Mouse (Mus musculus) CH12F3 (cell line): ENCODE data around the gene Ankmy1.

ENCODE experiments used
- in situ Hi-C: fragments of 300-500 bp; cut with MboI; formaldehyde crosslinking; loops from 2 replicates; pipeline ENCODE4 v1.14.3; 2020; ENCODE audit warnings: low sequenced_read_pairs

The Ankmy1 gene

GRCm38 (mm10) chr1:92875360-92876111, 27.2 kb downstream of the Ankmy1 start:
- in situ Hi-C loops: no loop called here

DNA sequence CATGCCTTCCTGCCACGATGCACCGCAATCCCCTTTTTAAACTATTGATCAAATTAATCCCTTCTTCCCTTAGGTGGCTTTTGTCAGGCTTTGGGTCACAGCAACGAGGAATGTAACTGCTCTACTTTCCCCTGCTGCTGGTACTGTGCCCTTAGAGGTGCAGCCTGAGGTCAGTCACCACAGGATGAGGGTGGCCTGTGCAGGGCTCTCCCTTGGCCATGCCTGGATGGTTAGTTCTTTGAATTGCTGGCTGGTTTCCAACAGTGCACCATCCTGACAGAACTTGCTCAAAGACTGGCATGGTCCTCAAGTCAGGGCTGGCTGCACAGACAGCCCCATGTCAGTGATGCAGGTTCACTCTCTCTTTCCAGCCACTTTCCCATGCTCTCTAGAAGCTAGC, 28.7 kb downstream of the Ankmy1 start:
- in situ Hi-C loops: no loop called here

DNA sequence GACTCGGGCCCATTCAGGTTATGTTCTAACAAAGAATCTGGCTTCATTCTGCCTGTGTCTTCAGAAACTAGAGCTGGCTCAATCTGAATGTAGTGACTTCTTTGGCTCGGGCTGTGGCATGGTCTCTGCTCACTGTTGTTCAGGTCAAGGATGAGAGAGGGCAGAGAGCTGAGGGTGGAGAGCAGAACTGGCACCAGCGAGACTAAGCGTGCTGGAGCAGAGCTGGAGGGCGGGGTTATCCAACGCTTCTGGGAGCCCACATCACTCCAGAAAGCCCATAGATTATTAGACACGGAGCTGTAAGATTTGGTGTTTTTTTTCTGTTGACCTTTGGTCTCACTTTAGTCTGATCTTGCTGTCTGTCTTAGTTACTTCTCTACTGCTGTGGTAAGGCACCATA, 30.0 kb downstream of the Ankmy1 start:
- in situ Hi-C loops: no loop called here

GRCm38 (mm10) chr1:92869985-92870384, 32.7 kb downstream of the Ankmy1 start:
- in situ Hi-C loops: no loop called here

- in situ Hi-C loops: no loop called here
These were observed 36.5 kb downstream of the Ankmy1 start for GRCm38 (mm10) chr1:92866170-92866569.

DNA sequence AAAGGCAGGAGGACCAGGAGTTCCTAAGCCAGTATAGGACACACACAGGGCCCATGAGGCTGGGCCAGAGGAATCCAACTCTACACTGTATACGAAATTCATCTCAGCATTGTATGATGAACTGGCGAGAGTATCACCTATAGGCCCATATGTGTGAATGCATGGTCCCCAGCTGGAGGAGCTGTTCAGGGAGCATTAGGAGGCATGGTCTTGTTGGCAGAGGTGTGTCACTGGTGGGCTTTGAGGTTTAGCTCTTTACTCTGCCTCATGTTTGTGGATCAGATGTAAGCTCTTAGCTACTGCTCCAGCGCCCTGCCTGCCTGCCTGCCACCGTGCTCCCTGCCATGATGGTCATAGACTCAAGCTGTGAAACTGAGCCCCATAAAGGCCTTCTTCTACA, 39.4 kb downstream of the Ankmy1 start:
- in situ Hi-C loops: no loop called here

GRCm38 (mm10) chr1:92861503-92861902, 41.2 kb downstream of the Ankmy1 start:
- in situ Hi-C loops: no loop called here

- in situ Hi-C loops: no loop called here
These were observed 50.3 kb downstream of the Ankmy1 start for GRCm38 (mm10) chr1:92852450-92852849.

- in situ Hi-C loops: no loop called here
These were observed 52.6 kb downstream of the Ankmy1 start for GRCm38 (mm10) chr1:92849938-92850574.

DNA sequence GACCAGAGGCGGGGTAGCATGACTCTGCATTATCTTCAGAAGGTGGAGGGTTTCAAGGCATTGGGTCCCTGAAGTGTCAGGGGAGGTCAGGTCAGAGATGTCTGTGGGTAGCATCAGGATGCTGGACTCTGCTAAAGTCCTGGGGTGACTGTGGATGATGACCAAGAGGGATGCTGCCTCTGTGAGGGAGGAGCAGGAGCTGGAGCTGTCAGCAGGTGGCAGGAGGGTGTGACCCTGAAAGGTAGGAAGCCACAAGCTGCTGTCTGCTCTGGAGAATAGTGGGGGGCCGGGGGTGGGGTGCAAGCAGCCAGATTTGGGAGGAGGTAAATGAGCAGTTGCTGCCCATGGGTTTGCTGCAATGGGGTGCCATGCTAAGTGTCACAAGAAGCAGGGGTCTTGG, 53.2 kb downstream of the Ankmy1 start:
- in situ Hi-C loops: no loop called here

GRCm38 (mm10) chr1:92847873-92848839, 54.5 kb downstream of the Ankmy1 start:
- in situ Hi-C loops: no loop called here

DNA sequence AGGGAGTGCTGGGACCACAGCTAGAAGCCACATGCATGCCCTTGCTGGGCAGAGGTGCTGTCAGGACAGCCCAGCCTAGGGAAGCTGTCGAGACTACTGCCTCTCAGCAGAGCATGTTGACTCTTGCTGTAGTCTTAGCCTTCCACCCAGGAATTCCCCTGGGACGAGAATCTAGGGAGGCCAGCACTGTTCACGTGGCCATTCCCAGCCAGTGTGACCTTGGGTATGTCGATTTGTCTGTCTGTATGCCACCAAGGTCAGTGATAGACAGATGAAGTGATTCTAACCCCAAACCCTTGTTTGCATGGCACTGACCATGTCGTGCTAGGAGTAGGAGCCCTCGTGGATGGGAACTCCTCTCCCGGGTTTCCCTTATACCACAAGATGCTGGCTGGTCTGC, 56.8 kb downstream of the Ankmy1 start:
- in situ Hi-C loops: no loop called here

DNA sequence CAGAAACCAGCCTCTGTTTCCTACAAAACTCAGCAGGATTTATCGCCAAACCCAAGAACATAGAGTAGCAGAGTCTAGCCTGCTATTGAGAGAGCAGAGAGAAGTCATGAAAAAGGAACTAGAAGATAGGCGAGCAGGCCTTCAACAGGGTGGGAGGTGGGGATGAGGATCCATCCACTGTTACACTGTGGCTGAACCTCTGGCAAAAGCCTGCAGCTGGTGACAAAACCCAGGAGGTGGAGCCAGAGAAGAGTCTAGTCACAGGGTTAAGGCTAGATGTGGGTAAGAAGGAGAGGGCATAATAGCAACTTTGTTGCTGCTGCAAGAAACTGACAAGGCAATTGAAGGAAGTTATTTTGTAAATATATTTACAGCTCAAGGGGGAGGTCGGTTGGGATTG, 61.3 kb downstream of the Ankmy1 start:
- in situ Hi-C loops: no loop called here

DNA sequence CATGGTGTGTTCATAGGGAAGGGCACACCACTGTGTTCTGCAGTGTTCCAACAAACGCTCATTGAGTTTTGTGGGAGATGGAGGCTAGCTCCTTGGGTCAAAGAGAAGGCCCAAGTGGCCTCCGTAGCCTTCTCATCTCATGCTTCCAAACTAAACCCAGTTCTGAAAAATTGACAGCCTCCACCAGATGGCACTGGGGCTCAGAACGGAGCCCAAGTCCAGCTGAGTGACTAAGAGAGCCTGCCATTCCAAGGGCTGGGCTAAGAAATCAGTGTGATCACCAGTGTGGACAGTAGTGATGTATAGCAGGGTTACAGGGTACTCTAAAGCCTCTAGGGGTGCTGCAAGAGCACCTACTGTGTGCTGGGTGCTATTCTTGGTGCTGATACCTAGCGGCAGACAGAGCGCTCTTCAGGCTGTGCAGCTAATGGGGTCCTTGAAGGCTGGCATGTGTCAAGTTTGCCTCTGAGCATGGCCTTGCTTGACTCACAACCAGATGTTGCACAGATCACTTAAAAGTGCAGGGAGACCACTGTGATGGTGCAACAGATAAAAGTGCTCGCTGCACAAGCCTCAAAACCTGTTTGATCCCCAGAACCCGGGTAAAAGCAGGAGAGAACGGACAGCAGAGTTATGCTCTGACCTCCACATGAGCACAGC, 62.3 kb downstream of the Ankmy1 start:
- in situ Hi-C loops: no loop called here

DNA sequence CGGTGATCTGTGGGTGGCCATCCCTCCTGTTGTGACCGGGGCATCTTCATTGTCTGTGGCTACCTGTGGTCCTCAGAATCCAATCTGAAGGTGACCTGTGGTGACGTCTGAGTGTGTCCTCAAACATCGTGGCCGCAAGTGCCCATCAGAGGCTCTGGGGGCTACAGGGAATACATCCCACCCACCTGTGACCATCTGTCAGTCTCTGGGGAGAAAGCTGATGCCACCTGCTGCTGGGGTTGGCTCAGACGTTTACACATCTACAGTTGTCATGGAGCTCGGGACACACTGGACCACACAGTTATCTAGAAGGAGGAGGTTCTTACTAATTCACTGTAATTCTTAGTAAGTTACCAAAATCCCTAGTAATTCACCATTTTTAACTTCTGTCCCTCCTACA, 63.5 kb downstream of the Ankmy1 start:
- in situ Hi-C loops: no loop called here

DNA sequence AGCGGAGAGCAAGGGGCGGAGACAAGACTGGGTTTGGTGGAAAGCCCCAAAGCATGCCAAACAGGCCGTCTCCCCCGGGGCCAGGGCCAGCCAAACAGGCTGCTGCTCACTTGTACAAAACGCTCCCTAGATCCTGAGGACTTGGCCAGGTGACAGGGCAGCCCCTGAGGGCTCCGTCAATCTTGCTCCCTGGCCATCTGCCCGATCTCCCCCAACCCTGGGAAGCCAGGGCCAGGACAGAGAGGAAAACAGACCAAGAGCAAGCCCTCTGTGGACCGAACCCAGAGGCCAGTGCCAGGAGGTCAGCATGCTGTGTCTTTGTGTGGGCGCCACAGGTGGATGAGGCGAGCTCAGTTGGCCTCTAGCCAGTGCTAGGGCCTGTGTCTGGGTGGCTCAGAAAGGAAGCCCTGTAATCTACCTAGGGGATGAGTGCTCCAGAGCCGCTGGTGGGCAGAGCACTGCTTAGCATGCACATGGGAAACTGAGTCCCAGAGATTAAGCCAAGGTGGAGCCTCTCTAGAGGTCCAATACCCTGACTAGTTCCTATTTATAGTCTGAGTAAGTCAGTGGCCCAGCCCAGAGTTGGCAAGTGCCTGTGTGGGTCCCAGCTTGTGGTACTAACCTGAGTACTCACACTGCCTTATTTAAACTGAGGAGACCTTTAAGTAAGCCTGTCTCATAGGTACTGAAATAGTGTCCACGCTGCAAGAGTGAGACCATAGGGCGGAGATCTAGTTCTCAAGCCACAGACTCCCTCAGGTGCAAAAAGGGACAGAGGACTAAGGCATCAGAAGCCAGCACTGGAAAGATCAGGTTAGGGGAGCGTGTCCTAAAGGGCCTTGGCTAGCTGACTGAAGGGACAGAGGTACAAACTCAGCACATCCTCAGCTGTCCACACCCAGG, 64.5 kb downstream of the Ankmy1 start:
- in situ Hi-C loops: no loop called here

DNA sequence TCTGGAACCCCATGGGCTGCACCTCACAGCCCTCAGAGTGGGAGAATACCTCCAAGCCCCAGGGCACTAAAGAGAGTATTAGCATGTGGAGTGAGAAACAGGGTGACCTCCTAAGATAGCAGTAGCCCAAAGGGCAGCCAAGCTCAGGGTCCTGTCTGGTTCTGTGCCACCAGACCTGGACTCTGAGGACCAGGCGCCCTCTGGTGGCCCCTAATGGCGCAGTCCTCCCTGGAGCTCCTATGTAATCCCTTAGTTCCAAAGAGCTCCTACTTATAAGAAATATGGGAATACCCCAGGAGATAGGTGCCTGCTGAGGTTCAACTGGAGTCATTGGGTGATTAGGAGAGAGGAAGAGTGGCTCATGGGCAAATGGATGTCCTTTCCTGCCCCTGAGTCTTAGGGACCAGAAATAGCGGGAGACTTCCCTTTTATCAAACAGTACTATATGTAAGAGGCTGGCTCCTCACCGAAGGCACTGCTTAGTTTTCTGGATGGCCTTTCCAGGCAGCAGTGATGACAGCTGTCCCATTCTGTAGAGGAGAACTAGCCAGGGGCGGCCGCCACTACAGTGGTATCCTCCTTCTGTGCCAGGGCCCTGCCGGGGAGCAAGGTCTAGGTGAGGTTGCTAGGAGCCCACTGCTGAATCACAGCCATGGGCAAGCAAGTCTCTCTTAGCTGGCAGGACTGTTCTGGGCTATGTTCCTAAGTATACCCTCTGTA, 68.6 kb downstream of the Ankmy1 start:
- in situ Hi-C loops: no loop called here

DNA sequence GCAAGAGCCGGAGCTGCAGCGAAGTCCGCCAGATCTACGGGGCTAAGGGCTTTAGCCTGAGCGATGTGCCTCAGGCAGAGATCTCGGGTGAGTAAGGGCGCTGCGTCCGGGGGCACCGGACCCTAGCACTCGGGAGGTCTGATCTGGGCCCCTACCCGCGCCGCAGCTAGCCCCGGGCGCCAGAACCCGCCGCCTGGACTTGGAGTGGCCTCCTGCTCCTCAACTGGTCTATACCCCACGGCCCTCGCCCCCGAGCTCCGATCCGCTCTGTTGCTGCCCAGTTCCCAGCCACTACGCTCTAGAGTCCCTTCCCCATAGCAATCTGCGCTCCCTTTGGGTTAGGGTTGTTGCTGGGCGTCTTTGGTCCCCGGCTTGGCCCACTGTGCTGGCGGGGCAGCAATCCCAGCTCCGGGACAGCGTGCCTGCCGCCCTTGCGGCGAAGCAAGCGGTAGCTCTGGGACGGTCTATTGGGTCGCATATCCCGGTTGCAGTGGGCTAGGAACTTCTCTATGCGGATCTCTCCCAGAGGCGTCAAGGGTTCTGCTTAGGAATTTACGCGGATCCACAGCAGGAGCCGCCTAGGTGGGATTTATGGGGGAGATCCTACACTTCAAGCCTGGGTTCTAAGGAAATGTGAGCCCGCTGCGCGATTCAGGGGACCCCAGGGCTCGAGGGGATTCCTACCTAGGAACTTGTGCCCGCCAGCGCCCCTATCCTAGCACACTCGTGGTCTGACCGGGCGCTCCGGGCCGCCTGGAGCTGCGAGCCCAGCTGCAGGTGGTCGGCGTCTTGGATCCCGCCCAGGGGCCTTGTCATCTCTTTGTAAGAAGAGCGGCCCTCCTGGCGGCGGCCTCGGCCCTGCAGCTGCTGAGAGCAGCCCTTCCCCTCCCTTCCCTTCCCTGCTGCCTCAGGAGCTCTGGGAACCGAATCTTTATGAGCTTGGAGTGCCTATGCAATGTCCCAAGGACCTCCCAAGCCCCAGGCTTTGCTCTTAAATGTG, 70.4 kb downstream of the Ankmy1 start:
- in situ Hi-C loops: no loop called here
